ENCODE assay signal across 9 mouse cellular contexts in the genomic region with DNA sequence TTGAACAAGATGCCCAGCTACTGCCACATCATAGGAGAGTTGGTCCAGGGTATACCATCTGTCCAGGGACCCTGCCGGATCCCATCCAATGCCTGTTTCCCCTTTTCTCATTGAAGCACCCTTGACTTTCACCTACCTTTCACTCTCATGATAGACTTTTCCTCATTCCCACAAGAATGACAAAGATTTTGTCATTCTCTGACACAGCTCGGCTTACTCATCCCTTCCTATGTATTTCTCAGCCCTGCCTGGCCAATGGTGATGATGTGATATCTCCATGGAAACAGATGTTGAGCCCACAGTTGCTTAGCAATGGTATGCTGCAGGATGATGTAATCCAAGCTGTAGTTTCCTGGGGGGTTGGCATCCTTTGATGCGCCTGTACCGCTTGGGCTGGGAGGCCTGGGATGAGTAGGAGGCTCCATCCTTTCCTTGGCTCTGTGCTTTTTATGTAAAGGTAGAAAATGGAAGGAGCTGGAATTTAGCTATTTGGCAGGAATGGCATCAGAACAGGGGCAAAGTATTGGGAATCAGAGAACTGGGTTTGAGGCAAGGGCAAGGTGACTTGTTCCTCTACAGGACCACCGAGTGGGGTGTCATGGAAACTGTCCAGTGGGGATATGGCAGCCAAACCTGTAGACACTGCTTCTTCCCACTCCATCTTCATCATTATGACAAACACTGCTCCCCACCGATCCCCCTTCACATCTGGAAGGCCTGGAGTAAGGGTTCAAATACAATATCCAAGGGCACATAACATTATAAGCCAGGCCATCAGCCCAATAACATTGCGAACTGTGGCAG.
A peak's percentile ranks its signal among the peaks of the same experiment; 100 is the strongest.
DNase-seq lines count a peak whose midpoint lies in the region; ATAC-seq and TF ChIP-seq lines count a peak whose summit lies in the region.
"Had no signal": no experiment of that assay in that cellular context is flagged by ENCODE, and none has a peak within 500 bp of the region (broad histone marks: within the 10 kb centered on the region; RNA-seq: fewer than 3 reads in every experiment).

No protein-coding gene starts in this region.

- no peak overlapping the region for H3ac ChIP-seq in myocyte (ENCODE audit: control insufficient read depth, insufficient read length)

- H3K36me3 ChIP-seq in CH12.LX (replicated peaks in 1 of 2; ENCODE audit: control insufficient read depth in 1 of 2, insufficient read depth in 1 of 2, low read length in 1 of 2): no peaks in the 10 kb centered on the region
- no peaks in the 10 kb centered on the region for H3K36me3 ChIP-seq in forebrain, embryonic 14.5 days (ENCODE audit: control insufficient read depth, insufficient read depth, low read length)
- H3K36me3 ChIP-seq in myocyte (ENCODE audit: control insufficient read depth, insufficient read depth): no peaks in the 10 kb centered on the region
- no peaks in the 10 kb centered on the region for H3K36me3 ChIP-seq in intestine, embryonic 15.5 days
- H3K36me3 ChIP-seq in liver, embryonic 12.5 days: no peaks in the 10 kb centered on the region
- H3K36me3 ChIP-seq: embryonic facial prominence, embryonic 10.5 days had no signal

- no peak for TF ChIP-seq RAD21 in CH12.LX (IDR thresholded peaks at IDR 0.05; ENCODE audit: low read depth, low read length)

- no peak overlapping the region for H3K27ac ChIP-seq in CH12.LX (ENCODE audit: insufficient read depth, low read depth)
- H3K27ac ChIP-seq in forebrain, embryonic 14.5 days (ENCODE audit: low read depth, low read length): peak overlapping the region; percentile 45; the same call in 1 of the 2 replicates
- H3K27ac ChIP-seq in intestine, embryonic 15.5 days: no peak overlapping the region
- H3K27ac ChIP-seq in liver, embryonic 12.5 days: no peak overlapping the region
- H3K27ac ChIP-seq: embryonic facial prominence, embryonic 10.5 days had no signal

- H3K9ac ChIP-seq in CH12.LX (ENCODE audit: insufficient read depth, low read depth): no peak overlapping the region
- H3K9ac ChIP-seq in forebrain, embryonic 14.5 days (ENCODE audit: low read length): no peak overlapping the region
- no peak overlapping the region for H3K9ac ChIP-seq in intestine, embryonic 15.5 days
- H3K9ac ChIP-seq in liver, embryonic 12.5 days: no peak overlapping the region

- H3K79me2 ChIP-seq in CH12.LX (replicated peaks; ENCODE audit: control insufficient read depth, extremely low read depth, insufficient read depth, poor library complexity, severe bottlenecking) (no peaks in the 10 kb centered on the region), myocyte (ENCODE audit: control insufficient read depth, insufficient read depth) (no peaks in the 10 kb centered on the region)

- no peak overlapping the region for H3K4me2 ChIP-seq in CH12.LX (ENCODE audit: insufficient read depth, low read depth, poor library complexity, severe bottlenecking)
- H3K4me2 ChIP-seq in forebrain, embryonic 14.5 days (ENCODE audit: low read length): no peak overlapping the region
- no peak overlapping the region for H3K4me2 ChIP-seq in myocyte (ENCODE audit: low read depth)
- H3K4me2 ChIP-seq in intestine, embryonic 15.5 days (replicated peaks): no peak overlapping the region
- no peak overlapping the region for H3K4me2 ChIP-seq in liver, embryonic 12.5 days

- H3K27me3 ChIP-seq in CH12.LX (replicated peaks) (no peaks in the 10 kb centered on the region), myocyte (ENCODE audit: control insufficient read depth, insufficient read depth, insufficient read length) (no peaks in the 10 kb centered on the region)
- H3K27me3 ChIP-seq in forebrain, embryonic 14.5 days (replicated peaks; ENCODE audit: control insufficient read depth, insufficient read depth, low read length): no peaks in the 10 kb centered on the region
- H3K27me3 ChIP-seq in intestine, embryonic 15.5 days (replicated peaks): no peaks in the 10 kb centered on the region
- H3K27me3 ChIP-seq in liver, embryonic 12.5 days (replicated peaks): no peaks in the 10 kb centered on the region

- peak; percentile 25 for DNase-seq in CH12.LX (ENCODE audit: extremely low read depth)
- peak; percentile 72 for DNase-seq in forebrain, embryonic 14.5 days (ENCODE audit: low spot score)
- peak; percentile 90 for DNase-seq in layer of hippocampus, adult 9-11 months
- no peak for DNase-seq in gastrocnemius, postnatal 25 days
- no peak for DNase-seq in embryo, embryonic 10.5 days (ENCODE audit: low spot score)

- no peak for TF ChIP-seq CTCF in CH12.LX (conservative IDR thresholded peaks at IDR 0.05 in 1 of 2, IDR thresholded peaks at IDR 0.05 in 1 of 2; ENCODE audit: low read depth in 2 of 2, low read length in 2 of 2)

- peak; percentile 83 for ATAC-seq in forebrain, embryonic 14.5 days
- ATAC-seq in intestine, embryonic 15.5 days: no peak
- no peak for ATAC-seq in liver, embryonic 12.5 days

- no peak overlapping the region for H3K4me3 ChIP-seq in CH12.LX (replicated peaks in 1 of 3; ENCODE audit: low read depth in 2 of 3, low read length in 2 of 3, poor library complexity in 1 of 3)
- no peak overlapping the region for H3K4me3 ChIP-seq in forebrain, embryonic 14.5 days (ENCODE audit: low read depth, low read length)
- no peak overlapping the region for H3K4me3 ChIP-seq in myocyte
- no peak overlapping the region for H3K4me3 ChIP-seq in intestine, embryonic 15.5 days (replicated peaks)
- no peak overlapping the region for H3K4me3 ChIP-seq in liver, embryonic 12.5 days
- H3K4me3 ChIP-seq: embryonic facial prominence, embryonic 10.5 days had no signal

- 76% methylated on average over 7 of the region's 7 CpGs for WGBS in forebrain, embryonic 14.5 days
- WGBS in intestine, embryonic 15.5 days: 86% methylated on average over 7 of the region's 7 CpGs
- 75% methylated on average over 7 of the region's 7 CpGs for WGBS in liver, embryonic 12.5 days (ENCODE audit: insufficient replicate concordance)

- dilution Hi-C loops in CH12.LX (cut with MboI; ENCODE audit: extremely low pct_ligation_motif_present, extremely low pct_unique_long_range_greater_than_20kb, low sequenced_read_pairs): no loop called here

- H3K9me3 ChIP-seq in CH12.LX (replicated peaks; ENCODE audit: low read length): peaks cover 3% of the 10 kb centered on the region
- no peaks in the 10 kb centered on the region for H3K9me3 ChIP-seq in forebrain, embryonic 14.5 days (replicated peaks; ENCODE audit: control insufficient read depth, low read length)
- H3K9me3 ChIP-seq in intestine, embryonic 15.5 days: no peaks in the 10 kb centered on the region
- no peaks in the 10 kb centered on the region for H3K9me3 ChIP-seq in liver, embryonic 12.5 days (replicated peaks)
- H3K9me3 ChIP-seq: embryonic facial prominence, embryonic 10.5 days had no signal

- no peak for TF ChIP-seq POLR2A in CH12.LX (IDR thresholded peaks at IDR 0.05; ENCODE audit: low read depth, low read length)
- TF ChIP-seq POLR2A in myocyte (IDR thresholded peaks at IDR 0.05; ENCODE audit: insufficient read length, low read depth): no peak

- peaks cover 22 to 32% of the 10 kb centered on the region in 2 experiments for H3K4me1 ChIP-seq in CH12.LX (ENCODE audit: control insufficient read depth in 1 of 2, insufficient read depth in 2 of 2)
- H3K4me1 ChIP-seq in forebrain, embryonic 14.5 days (ENCODE audit: control insufficient read depth, insufficient read depth, low read length): no peaks in the 10 kb centered on the region
- no peaks in the 10 kb centered on the region for H3K4me1 ChIP-seq in intestine, embryonic 15.5 days (replicated peaks)
- H3K4me1 ChIP-seq in liver, embryonic 12.5 days: no peaks in the 10 kb centered on the region
- H3K4me1 ChIP-seq: embryonic facial prominence, embryonic 10.5 days had no signal

- no peak for TF ChIP-seq EP300 in CH12.LX (IDR thresholded peaks at IDR 0.05; ENCODE audit: low read length)

- in situ Hi-C loops in CH12.LX (cut with MboI; ENCODE audit: low pct_ligation_motif_present, low pct_unique_long_range_greater_than_20kb, low sequenced_read_pairs): no loop called here

TF ChIP-seq in CH12.LX, 34 proteins besides CTCF, POLR2A, EP300 and RAD21:
- TF ChIP-seq HCFC1 (IDR thresholded peaks at IDR 0.05; ENCODE audit: low read depth, low read length) (no peak), KAT2A (IDR thresholded peaks at IDR 0.05; ENCODE audit: insufficient replicate concordance, low read length) (no peak), MAFK (IDR thresholded peaks at IDR 0.05; ENCODE audit: insufficient replicate concordance, low read length) (no peak), POLR2AphosphoS2 (IDR thresholded peaks at IDR 0.05; ENCODE audit: low read depth, low read length) (no peak), ZKSCAN1 (IDR thresholded peaks at IDR 0.05; ENCODE audit: borderline replicate concordance, low read depth, low read length) (no peak), ZMIZ1 (IDR thresholded peaks at IDR 0.05; ENCODE audit: low read depth, low read length) (no peak), MAX (IDR thresholded peaks at IDR 0.05; ENCODE audit: low read length) (no peak), CHD1 (IDR thresholded peaks at IDR 0.05; ENCODE audit: low read depth, low read length) (no peak), BHLHE40 (IDR thresholded peaks at IDR 0.05; ENCODE audit: low read depth, low read length) (no peak), USF1 (IDR thresholded peaks at IDR 0.05; ENCODE audit: low read depth, low read length) (no peak), TCF12 (IDR thresholded peaks at IDR 0.05; ENCODE audit: low read depth, low read length) (no peak), PAX5 (IDR thresholded peaks at IDR 0.05; ENCODE audit: low read length) (no peak), MAZ (IDR thresholded peaks at IDR 0.05; ENCODE audit: low read depth, low read length) (no peak)

TF ChIP-seq in myocyte, 11 proteins besides CTCF, POLR2A, EP300 and RAD21:
- TF ChIP-seq CEBPB (IDR thresholded peaks at IDR 0.05; ENCODE audit: insufficient read depth, poor library complexity, severe bottlenecking): peak; percentile 61; the same call in 1 of the 2 replicates
- TF ChIP-seq SRF (IDR thresholded peaks at IDR 0.05; ENCODE audit: control insufficient read depth, insufficient read length, low read depth): no peak

Comparison
In these comparisons a context has a peak if more than half of its experiments do, and no peak if none do; other contexts are left out.
1. DNase-seq: peak in CH12.LX (single experiment), forebrain, embryonic 14.5 days (single experiment) and layer of hippocampus, adult 9-11 months (single experiment); none in gastrocnemius, postnatal 25 days (single experiment) and embryo, embryonic 10.5 days (single experiment).